ENCODE assay signal across 23 mouse cellular contexts in the genomic region with DNA sequence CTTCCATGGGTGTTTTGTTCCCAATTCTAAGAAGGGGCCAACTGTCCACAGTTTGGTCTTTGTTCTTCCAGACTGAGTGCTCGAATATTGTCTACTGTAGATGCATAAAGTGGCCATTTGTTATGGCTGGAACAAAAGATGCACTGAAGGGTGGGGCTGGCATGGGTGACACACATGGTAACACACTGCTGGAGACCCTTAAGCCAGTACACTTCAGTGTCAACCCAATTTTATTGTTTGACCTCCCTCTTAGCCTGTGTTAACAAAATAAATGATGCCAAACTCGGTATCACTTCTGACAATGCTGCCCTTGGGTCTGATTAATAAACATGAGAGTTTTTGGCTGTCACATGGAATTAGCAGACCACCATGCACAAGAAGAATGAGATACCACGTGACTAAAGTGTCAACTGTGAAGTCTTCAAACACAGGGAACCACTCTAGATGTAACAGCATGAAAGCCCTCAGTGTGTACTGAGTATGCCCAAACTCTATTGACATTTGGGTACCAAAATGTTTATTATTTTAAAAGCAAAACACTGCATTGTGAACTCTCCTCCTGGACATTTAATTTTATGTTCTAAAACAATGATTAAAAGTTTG. TPM values are rescaled to one million over a fixed set of nuclear protein-coding genes. Genes with fewer than 3 reads are reported as not detected.
"Had no signal": no experiment of that assay in that cellular context is flagged by ENCODE, and none has a peak within 500 bp of the region (broad histone marks: within the 10 kb centered on the region; RNA-seq: fewer than 3 reads in every experiment).

No protein-coding gene starts in this region.

- H3K27ac ChIP-seq: kidney, postnatal 0 days; layer of hippocampus, adult 2 months; limb, embryonic 10.5 days; limb, embryonic 13.5 days; liver, embryonic 12.5 days; liver, embryonic 15.5 days; lung, embryonic 15.5 days; neural tube, embryonic 12.5 days; neural tube, embryonic 15.5 days; stomach, embryonic 15.5 days had no signal

- ATAC-seq: intestine, postnatal 0 days; liver, embryonic 12.5 days had no signal

- H3K36me3 ChIP-seq: limb, embryonic 10.5 days; limb, embryonic 13.5 days; liver, embryonic 12.5 days; liver, embryonic 15.5 days; lung, embryonic 15.5 days; neural tube, embryonic 12.5 days; neural tube, embryonic 15.5 days; stomach, embryonic 15.5 days had no signal

- H3K9me3 ChIP-seq: limb, embryonic 10.5 days; limb, embryonic 13.5 days; liver, embryonic 12.5 days; liver, embryonic 15.5 days; lung, embryonic 15.5 days; megakaryocyte, embryonic 14.5 days; neural tube, embryonic 12.5 days; neural tube, embryonic 15.5 days; stomach, embryonic 15.5 days had no signal

- DNase-seq: kidney, adult 2 months; kidney, postnatal 25 days; layer of hippocampus, adult 9-11 months; liver; lung, adult 18-20 months; lung, postnatal 10 days; lung, postnatal 36 days; right cerebral cortex, postnatal 25 days; spleen, adult 18-20 months; thymus, postnatal 25 days had no signal

- H3K27me3 ChIP-seq: limb, embryonic 13.5 days; liver, embryonic 12.5 days; liver, embryonic 15.5 days; lung, embryonic 15.5 days; neural tube, embryonic 12.5 days; neural tube, embryonic 15.5 days; stomach, embryonic 15.5 days had no signal

- H3K4me2 ChIP-seq: limb, embryonic 13.5 days; liver, embryonic 12.5 days; liver, embryonic 15.5 days; lung, embryonic 15.5 days; neural tube, embryonic 12.5 days; neural tube, embryonic 15.5 days; stomach, embryonic 15.5 days had no signal

- H3K4me1 ChIP-seq: limb, embryonic 10.5 days; limb, embryonic 13.5 days; liver, embryonic 12.5 days; liver, embryonic 15.5 days; lung, embryonic 15.5 days; megakaryocyte, embryonic 14.5 days; neural tube, embryonic 12.5 days; neural tube, embryonic 15.5 days; stomach, embryonic 15.5 days had no signal

- H3K9ac ChIP-seq: limb, embryonic 13.5 days; liver, embryonic 12.5 days; liver, embryonic 15.5 days; lung, embryonic 15.5 days; neural tube, embryonic 12.5 days; neural tube, embryonic 15.5 days; stomach, embryonic 15.5 days had no signal

- H3K4me3 ChIP-seq: layer of hippocampus, adult 2 months; limb, embryonic 10.5 days; limb, embryonic 13.5 days; liver, embryonic 12.5 days; liver, embryonic 15.5 days; lung, embryonic 15.5 days; megakaryocyte, embryonic 14.5 days; neural tube, embryonic 12.5 days; neural tube, embryonic 15.5 days; stomach, embryonic 15.5 days had no signal

RNA-seq across cellular contexts. Expression of gene Nrn1, which starts 27.7 kb away (rescaled TPM):
- polyA plus RNA-seq: kidney, embryonic 14.5 days had no signal
